Mouse (Mus musculus) heart, postnatal 25 days (tissue): ENCODE results near the gene Ccrl2. TPM values are rescaled to one million over a fixed set of nuclear protein-coding genes. Genes with fewer than 3 reads are reported as not detected.

Experiments
- DNase-seq: peaks from one replicate; pipeline ENCODE4 v3.0.0; 2022; ENCODE audit warnings: low spot score
- intact Hi-C: fragments of 180-260 bp; cut with DNase I; formaldehyde crosslinking; loops from one replicate; pipeline ENCODE4 v1.15.1; 2025
- total RNA-seq, 2 experiments: library from RNA; stranded (reverse); gene quantifications; 2 replicates each; pipeline ENCODE4 v1.2.3; 2021

Ccrl2 gene
- total RNA-seq, 2 experiments from 2014 or later, result 8.2 to 10.4 TPM

DNA sequence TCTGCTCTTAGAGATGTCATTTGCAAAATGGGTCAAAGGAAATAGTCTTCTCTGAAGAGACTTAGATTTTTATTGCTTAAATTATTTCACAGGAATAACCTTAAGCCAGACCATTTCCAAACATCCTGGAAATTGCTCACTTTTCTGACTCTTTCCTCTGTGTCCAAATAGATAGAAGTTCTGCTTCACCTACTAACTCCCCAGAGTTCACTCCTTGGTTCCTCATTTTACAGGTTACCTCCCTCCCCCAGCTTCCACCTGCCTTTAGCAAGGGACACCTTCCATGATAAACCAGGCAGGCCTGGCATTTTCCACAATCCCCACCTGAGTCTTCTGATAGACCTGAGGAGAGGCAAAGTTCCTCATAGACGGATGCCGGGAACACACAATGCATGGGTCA lies 50.8 kb downstream of the Ccrl2 start:
- no peak for DNase-seq
- intact Hi-C loops, result no loop called here

Other genes with a start within 250 kb of the Ccrl2 start
- gene Prss44, start 243.5 kb downstream of the Ccrl2 start, total RNA-seq, result not detected
- not detected for gene Prss43, start 230.8 kb downstream of the Ccrl2 start, total RNA-seq
- not detected for gene Prss45, start 222.9 kb downstream of the Ccrl2 start, total RNA-seq
- gene Prss46, start 213.0 kb downstream of the Ccrl2 start, total RNA-seq, result not detected
- not detected for gene Prss50, start 199.6 kb downstream of the Ccrl2 start, total RNA-seq
- gene Als2cl, start 177.6 kb downstream of the Ccrl2 start, total RNA-seq, result 10 to 100 TPM in 1 of 2 experiments, 1 to 10 TPM in 1; 9.7 to 15.0 TPM
- gene Tmie, start 177.4 kb downstream of the Ccrl2 start, total RNA-seq, result 1 to 10 TPM; 1.2 to 1.3 TPM
- not detected for gene Fam240a, start 140.7 kb downstream of the Ccrl2 start, total RNA-seq
- not detected for gene Tdgf1, start 111.4 kb downstream of the Ccrl2 start, total RNA-seq
- 100 to 1,000 TPM; 142 to 144 TPM for gene Lrrc2, start 106.0 kb downstream of the Ccrl2 start, total RNA-seq
- 1 to 10 TPM; 4.0 to 4.3 TPM for gene Rtp3, start 66.9 kb downstream of the Ccrl2 start, total RNA-seq
- under 1 TPM in 1 of 2 experiments, not detected in 1; 0.78 TPM for gene Ltf, start 38.2 kb downstream of the Ccrl2 start, total RNA-seq
- 10 to 100 TPM; 82.4 to 91.7 TPM for gene Lrrfip2, start 60.1 kb upstream of the Ccrl2 start, total RNA-seq
- 1 to 10 TPM; 7.1 TPM for gene Mlh1, start 214.3 kb upstream of the Ccrl2 start, total RNA-seq
- 10 to 100 TPM; 19.4 to 23.9 TPM for gene Epm2aip1, start 214.4 kb upstream of the Ccrl2 start, total RNA-seq